Mouse (Mus musculus) bone marrow, adult 2 months (tissue): Measurements from ENCODE around the gene Rdh19.

Experiments
- CTCF ChIP-seq: fragments of 200-500 bp; IDR thresholded peaks from 2 replicates; pipeline ENCODE4 v1.5.1; 2011; ENCODE audit warnings: low read length, control low read depth; ENCODE audit not compliant: control insufficient read depth, insufficient read depth
- POLR2A ChIP-seq: fragments of 200-500 bp; IDR thresholded peaks from 2 replicates; pipeline ENCODE4 v1.6.1; 2011; ENCODE audit warnings: low read depth, mild to moderate bottlenecking, control low read depth, low read length, borderline replicate concordance; ENCODE audit not compliant: control insufficient read depth

DNA sequence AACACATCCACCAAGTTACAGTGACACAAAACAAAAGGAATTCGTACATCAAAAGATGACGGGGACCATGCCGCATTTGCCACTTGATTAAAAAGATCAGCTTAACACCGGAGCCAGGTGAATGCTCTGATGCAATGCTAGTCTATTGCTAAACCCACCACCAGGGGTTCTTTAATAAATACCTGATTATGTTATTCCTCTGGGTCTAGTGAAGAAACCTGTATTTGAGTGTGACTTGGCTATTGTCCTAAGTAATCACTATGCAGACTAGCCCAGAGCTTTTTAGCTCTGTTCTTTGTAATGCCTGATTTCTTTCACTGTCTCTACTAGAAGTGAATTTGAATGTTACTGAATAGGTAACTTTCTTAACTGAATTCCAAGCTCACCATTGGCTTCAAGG, 31.3 kb downstream of the Rdh19 start:
- TF ChIP-seq CTCF, result no peak
- no peak for TF ChIP-seq POLR2A
